Comparison of ENCODE assay signal across 18 mouse cellular contexts in the genomic region with DNA sequence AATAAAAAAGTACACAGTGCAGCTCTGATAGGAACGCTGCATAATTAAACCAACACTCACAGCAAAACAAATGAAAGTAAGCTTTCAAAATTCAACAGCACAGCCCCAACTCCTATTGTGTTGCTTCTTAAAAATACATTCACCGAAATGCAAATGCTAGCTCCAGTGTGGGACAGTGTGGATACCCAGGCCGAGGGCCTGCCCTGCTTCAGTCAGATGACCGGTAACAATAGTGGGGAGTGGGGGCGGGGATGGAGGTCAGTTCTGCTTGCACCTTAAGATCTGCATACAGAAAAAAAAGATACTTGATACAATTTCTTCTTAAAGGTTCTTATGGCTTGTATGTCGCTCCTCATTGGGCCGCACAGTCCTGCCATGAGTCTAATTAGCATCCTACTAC.
DNase-seq lines count a peak whose midpoint lies in the region; ATAC-seq and TF ChIP-seq lines count a peak whose summit lies in the region.
"Had no signal": no experiment of that assay in that cellular context is flagged by ENCODE, and none has a peak within 500 bp of the region (broad histone marks: within the 10 kb centered on the region; RNA-seq: fewer than 3 reads in every experiment).

No protein-coding gene starts in this region.

- DNase-seq in forebrain, embryonic 10.5 days (ENCODE audit: extremely low spot score, low spot score), result peak; percentile 28
- no peak for DNase-seq in forebrain, postnatal 0 days
- DNase-seq in retina, embryonic 14.5 days (ENCODE audit: low spot score), result peak; percentile 27
- no peak for DNase-seq in retina, postnatal 1 day
- peak; percentile 87 for DNase-seq in midbrain, embryonic 11.5 days (ENCODE audit: low spot score, missing footprints)
- DNase-seq in heart, postnatal 25 days (ENCODE audit: low spot score), result no peak
- DNase-seq in Muller cell, postnatal 12 days (ENCODE audit: inconsistent ontology term), result no peak
- DNase-seq in adrenal gland, postnatal 36 days, result no peak
- DNase-seq: cerebellum, adult 8-10 months; heart, postnatal 10 days; kidney, adult 9 months; layer of hippocampus, adult 9-11 months; liver, postnatal 0 days; lung, postnatal 10 days had no signal

- 46% methylated on average over 7 of the region's 7 CpGs for WGBS in forebrain, embryonic 10.5 days
- 38% methylated on average over 7 of the region's 7 CpGs for WGBS in forebrain, postnatal 0 days
- 40% methylated on average over 7 of the region's 7 CpGs for WGBS in midbrain, embryonic 11.5 days

- H3K4me2 ChIP-seq in forebrain, postnatal 0 days (ENCODE audit: low read depth), result no peak overlapping the region
- H3K4me2 ChIP-seq in midbrain, embryonic 11.5 days, result peak overlapping the region; percentile 12; the same call in 1 of the 2 replicates

- no peak for TF ChIP-seq CTCF in forebrain, postnatal 0 days (IDR thresholded peaks at IDR 0.05; ENCODE audit: low read depth)

- H3K36me3 ChIP-seq in forebrain, embryonic 10.5 days (replicated peaks), result no peaks in the 10 kb centered on the region
- no peaks in the 10 kb centered on the region for H3K36me3 ChIP-seq in forebrain, postnatal 0 days (ENCODE audit: insufficient read depth)
- no peaks in the 10 kb centered on the region for H3K36me3 ChIP-seq in midbrain, embryonic 11.5 days (ENCODE audit: control insufficient read depth, insufficient read depth, low read length)
- H3K36me3 ChIP-seq: heart, embryonic 10.5 days; limb, embryonic 10.5 days had no signal

- no peak for ATAC-seq in forebrain, postnatal 0 days
- ATAC-seq in midbrain, embryonic 11.5 days (ENCODE audit: low FRiP score), result peak; percentile 87
- ATAC-seq: liver, postnatal 0 days had no signal

- peaks cover 80% of the 10 kb centered on the region for H3K4me1 ChIP-seq in forebrain, embryonic 10.5 days
- H3K4me1 ChIP-seq in forebrain, postnatal 0 days (ENCODE audit: insufficient read depth), result no peaks in the 10 kb centered on the region; the same call in 1 of the 2 replicates
- H3K4me1 ChIP-seq in midbrain, embryonic 11.5 days (ENCODE audit: control insufficient read depth, insufficient read depth, low read length), result peaks cover 26% of the 10 kb centered on the region

- H3K27me3 ChIP-seq in forebrain, embryonic 10.5 days (ENCODE audit: poor library complexity, severe bottlenecking), result peaks cover 47% of the 10 kb centered on the region
- peaks cover 5% of the 10 kb centered on the region; the same call in 1 of the 2 replicates for H3K27me3 ChIP-seq in forebrain, postnatal 0 days (ENCODE audit: insufficient read depth, low read length)
- H3K27me3 ChIP-seq in midbrain, embryonic 11.5 days (ENCODE audit: control insufficient read depth, insufficient read depth, low read length), result no peaks in the 10 kb centered on the region
- H3K27me3 ChIP-seq: CH12.LX had no signal

- intact Hi-C loops in heart, postnatal 25 days (cut with DNase I), result no loop called here

- no peaks in the 10 kb centered on the region for H3K9me3 ChIP-seq in forebrain, embryonic 10.5 days
- H3K9me3 ChIP-seq in forebrain, postnatal 0 days (ENCODE audit: low read length), result no peaks in the 10 kb centered on the region
- no peaks in the 10 kb centered on the region for H3K9me3 ChIP-seq in midbrain, embryonic 11.5 days (ENCODE audit: control insufficient read depth, low read length)
- H3K9me3 ChIP-seq: heart, embryonic 10.5 days; limb, embryonic 10.5 days had no signal

- no peak overlapping the region for H3K9ac ChIP-seq in forebrain, postnatal 0 days
- no peak overlapping the region for H3K9ac ChIP-seq in midbrain, embryonic 11.5 days (ENCODE audit: low read length)
- H3K9ac ChIP-seq: liver, postnatal 0 days had no signal

- peak overlapping the region; percentile 29; the same call in 1 of the 2 replicates for H3K4me3 ChIP-seq in forebrain, embryonic 10.5 days
- no peak overlapping the region for H3K4me3 ChIP-seq in forebrain, postnatal 0 days (ENCODE audit: low read depth, low read length)
- no peak overlapping the region for H3K4me3 ChIP-seq in midbrain, embryonic 11.5 days (ENCODE audit: low read depth, low read length)
- H3K4me3 ChIP-seq: heart, embryonic 10.5 days; limb, embryonic 10.5 days had no signal

- peak overlapping the region; percentile 72; the same call in 1 of the 2 replicates for H3K27ac ChIP-seq in forebrain, embryonic 10.5 days
- H3K27ac ChIP-seq in forebrain, postnatal 0 days (ENCODE audit: low read depth, low read length), result no peak overlapping the region
- peak overlapping the region; percentile 71; the same call in 1 of the 2 replicates for H3K27ac ChIP-seq in midbrain, embryonic 11.5 days (ENCODE audit: low read depth, low read length)
- H3K27ac ChIP-seq: heart, embryonic 10.5 days; stomach, postnatal 0 days had no signal

Comparison
In these comparisons a context has a peak if more than half of its experiments do, and no peak if none do; other contexts are left out.
1. DNase-seq: peak in forebrain, embryonic 10.5 days (single experiment), retina, embryonic 14.5 days (single experiment) and midbrain, embryonic 11.5 days (single experiment); none in forebrain, postnatal 0 days (single experiment), retina, postnatal 1 day (single experiment), heart, postnatal 25 days (single experiment), Muller cell, postnatal 12 days (single experiment) and adrenal gland, postnatal 36 days (0 of 2).